Mouse (Mus musculus) effector memory CD4-positive, alpha-beta T cell, adult 7 months (primary cell): ENCODE measurements around the gene Rangap1. TPM values are rescaled to one million over a fixed set of nuclear protein-coding genes. Genes with fewer than 3 reads are reported as not detected.

Experiments
- polyA plus RNA-seq: library from polyadenylated mRNA; unstranded; fragments of 100-300 nt; shearing (Covaris generic); gene quantifications from one replicate; pipeline ENCODE4 v1.2.1, GENCODE M21; 2017

The Rangap1 gene
- 68.9 TPM for polyA plus RNA-seq

DNA sequence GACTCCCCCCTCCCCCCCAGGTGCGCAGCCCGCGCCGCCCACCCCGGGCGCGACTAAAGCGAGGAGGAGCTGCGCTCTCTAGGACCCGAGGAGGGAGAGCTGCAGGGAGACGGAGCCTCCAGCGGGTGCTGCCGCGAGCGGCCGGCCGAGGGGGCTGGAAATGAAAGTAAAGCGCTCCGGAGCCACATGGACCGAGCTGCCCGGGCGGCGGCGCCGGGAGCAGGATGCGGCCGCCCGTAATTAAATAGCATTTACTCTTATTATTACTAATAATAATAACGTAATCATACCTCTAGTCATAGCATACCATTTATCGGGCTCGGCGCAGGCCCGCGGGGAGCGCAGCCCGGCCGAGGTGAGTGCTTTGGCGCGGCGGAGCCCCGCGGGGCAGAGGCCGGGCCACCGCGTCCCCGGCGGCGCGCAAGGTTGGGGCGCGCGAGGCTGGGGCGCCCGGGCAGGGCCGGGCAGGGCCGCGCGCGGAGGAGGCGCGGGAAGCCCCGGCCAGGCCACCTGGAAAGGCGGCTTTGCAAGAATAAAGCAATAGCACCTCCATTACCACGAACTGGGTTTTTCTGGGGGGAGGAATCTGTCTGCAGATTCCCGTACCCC is at the start of gene Rangap1, which contains the start of gene Zc3h7b:
TSS of gene Rangap1 (minus strand) at position 539 of the 609 bp plus-strand sequence.
TSS of gene Zc3h7b (plus strand) at position 66 of the 609 bp plus-strand sequence.

DNA sequence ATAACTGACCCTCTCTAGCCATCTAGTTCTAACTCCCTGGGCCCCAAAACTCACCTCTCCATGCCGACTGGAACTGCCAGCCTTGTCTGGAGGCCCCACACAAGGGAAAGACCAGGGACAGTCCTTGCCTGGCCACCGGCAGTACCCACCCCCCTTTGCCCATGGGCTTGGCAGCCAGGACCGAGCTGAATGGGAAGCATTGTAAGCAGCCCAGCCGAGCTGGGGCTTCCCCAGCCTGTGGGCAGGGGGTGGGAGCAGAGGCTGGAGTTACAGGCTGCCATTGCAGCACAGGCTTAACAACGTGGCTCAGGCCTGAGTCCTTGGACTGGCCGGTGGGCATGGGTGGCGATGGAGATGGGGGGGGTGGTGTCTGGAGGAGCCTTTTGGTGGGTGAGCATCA is 48.2 kb downstream of the Rangap1 start, which contains the start of gene Chadl:
TSS of gene Chadl (minus strand) at position 113 of the 400 bp plus-strand sequence.

DNA sequence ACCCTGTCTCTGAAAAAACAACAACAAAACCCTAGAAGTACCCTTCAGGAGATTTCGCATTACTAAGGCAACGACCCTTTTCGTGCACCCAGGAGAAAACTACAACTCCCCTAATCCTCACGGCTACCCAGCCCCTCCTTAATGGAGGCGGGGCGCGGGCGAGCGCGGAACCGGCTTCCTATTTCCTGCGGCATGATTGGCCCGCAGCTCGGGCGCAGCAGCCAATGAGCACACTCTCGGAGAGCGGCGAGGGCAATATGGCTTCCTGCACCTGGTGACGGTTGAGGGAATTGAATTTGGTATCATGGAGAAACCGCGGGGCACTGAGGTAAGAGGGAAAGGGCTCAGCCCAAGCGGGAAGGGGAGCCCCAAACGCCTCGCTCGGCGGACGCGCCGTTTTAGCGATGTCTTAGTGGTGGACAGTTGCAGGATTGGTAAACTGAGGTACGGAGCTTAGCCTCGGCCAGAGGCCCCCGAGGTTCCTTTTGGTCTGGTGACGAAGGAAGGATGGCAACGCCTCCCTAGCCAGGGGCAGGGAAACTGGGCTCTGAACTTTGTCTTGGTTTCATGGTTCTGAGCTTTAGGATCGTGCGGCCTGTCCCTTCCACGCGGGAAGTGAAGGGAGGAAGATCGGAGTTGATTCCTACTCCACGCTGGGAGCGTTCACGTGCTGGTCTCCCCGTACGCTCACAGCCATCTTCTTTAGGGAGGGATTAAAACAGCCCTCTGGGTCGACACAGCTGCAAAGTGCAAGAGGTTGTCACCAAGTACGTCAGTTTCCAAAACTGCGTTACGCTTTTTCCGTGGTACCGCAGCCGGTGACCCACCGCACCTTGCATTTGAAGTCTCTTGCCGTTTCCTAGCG is 81.4 kb downstream of the Rangap1 start, which contains the start of gene L3mbtl2:
TSS of gene L3mbtl2 (plus strand) at position 193 of the 865 bp plus-strand sequence.

Other genes starting within 250 kb of the Rangap1 start
- gene Ep300, start 160.2 kb downstream of the Rangap1 start, polyA plus RNA-seq, result 34.3 TPM
- gene L3mbtl2, start 81.6 kb downstream of the Rangap1 start, polyA plus RNA-seq, result 25.9 TPM
- gene Chadl, start 48.2 kb downstream of the Rangap1 start, polyA plus RNA-seq, result 0.32 TPM
- gene Zc3h7b, start 473 bp downstream of the Rangap1 start, polyA plus RNA-seq, result 3.7 TPM
- 31.5 TPM for gene Tef, start 56.9 kb upstream of the Rangap1 start, polyA plus RNA-seq
- gene Tob2, start 113.3 kb upstream of the Rangap1 start, polyA plus RNA-seq, result 345 TPM
- gene Phf5a, start 126.4 kb upstream of the Rangap1 start, polyA plus RNA-seq, result 63.5 TPM
- gene Aco2, start 126.8 kb upstream of the Rangap1 start, polyA plus RNA-seq, result 114 TPM
- gene Polr3h, start 180.7 kb upstream of the Rangap1 start, polyA plus RNA-seq, result 33.6 TPM
- 0.16 TPM for gene Csdc2, start 191.2 kb upstream of the Rangap1 start, polyA plus RNA-seq
- gene Pmm1, start 215.4 kb upstream of the Rangap1 start, polyA plus RNA-seq, result 13.0 TPM
- not detected for gene 1700029P11Rik, start 235.0 kb upstream of the Rangap1 start, polyA plus RNA-seq
- 34.0 TPM for gene Xrcc6, start 242.3 kb upstream of the Rangap1 start, polyA plus RNA-seq